47 mouse cellular contexts compared by ENCODE assay signal in genomic region chr11:99396661-99397060, GRCm38 (mm10). TPM values are rescaled to one million over a fixed set of nuclear protein-coding genes. Genes with fewer than 3 reads are reported as not detected.
"Had no signal": no experiment of that assay in that cellular context is flagged by ENCODE, and none has a peak within 500 bp of the region (broad histone marks: within the 10 kb centered on the region; RNA-seq: fewer than 3 reads in every experiment).

No protein-coding gene starts in this region.

- H3K4me1 ChIP-seq: limb, embryonic 10.5 days; limb, embryonic 12.5 days; limb, embryonic 13.5 days; limb, embryonic 15.5 days; liver, embryonic 12.5 days; liver, embryonic 13.5 days; liver, embryonic 15.5 days; lung, embryonic 15.5 days; megakaryocyte, embryonic 14.5 days; neural tube, embryonic 12.5 days had no signal

- ATAC-seq: liver, embryonic 12.5 days; liver, postnatal 0 days; lung, postnatal 0 days; midbrain, embryonic 13.5 days; midbrain, embryonic 15.5 days; midbrain, embryonic 16.5 days had no signal

- H3K4me2 ChIP-seq: limb, embryonic 12.5 days; limb, embryonic 13.5 days; limb, embryonic 15.5 days; liver, embryonic 11.5 days; liver, embryonic 12.5 days; liver, embryonic 13.5 days; liver, embryonic 15.5 days; lung, embryonic 14.5 days; lung, embryonic 15.5 days; midbrain, embryonic 11.5 days; midbrain, embryonic 12.5 days; midbrain, embryonic 13.5 days; midbrain, embryonic 15.5 days; neural tube, embryonic 12.5 days had no signal

- DNase-seq: left cerebral cortex, postnatal 4 days; liver; liver, embryonic 13.5 days; liver, postnatal 0 days; lung, adult 18-20 months; lung, adult 2 months; lung, embryonic 14.5 days; lung, postnatal 10 days; lung, postnatal 14 days; lung, postnatal 36 days; lung, postnatal 4 days had no signal

- H3K27ac ChIP-seq: limb, embryonic 10.5 days; limb, embryonic 12.5 days; limb, embryonic 13.5 days; limb, embryonic 15.5 days; liver, embryonic 12.5 days; liver, embryonic 13.5 days; liver, embryonic 14.5 days; liver, embryonic 15.5 days; lung, embryonic 15.5 days; macrophage; midbrain, embryonic 15.5 days; neural tube, embryonic 12.5 days had no signal

- H3K36me3 ChIP-seq: limb, embryonic 10.5 days; limb, embryonic 12.5 days; limb, embryonic 13.5 days; limb, embryonic 15.5 days; liver, embryonic 12.5 days; liver, embryonic 13.5 days; liver, embryonic 15.5 days; lung, embryonic 15.5 days; midbrain, embryonic 10.5 days; midbrain, embryonic 12.5 days; midbrain, embryonic 15.5 days; neural tube, embryonic 12.5 days had no signal

- H3K4me3 ChIP-seq: limb, embryonic 10.5 days; limb, embryonic 12.5 days; limb, embryonic 13.5 days; limb, embryonic 15.5 days; liver, embryonic 12.5 days; liver, embryonic 13.5 days; liver, embryonic 15.5 days; lung, embryonic 15.5 days; megakaryocyte, embryonic 14.5 days; midbrain, embryonic 10.5 days; midbrain, embryonic 12.5 days; midbrain, embryonic 13.5 days; midbrain, embryonic 15.5 days; myocyte; neural tube, embryonic 12.5 days had no signal

- H3K9ac ChIP-seq: limb, embryonic 12.5 days; limb, embryonic 13.5 days; limb, embryonic 15.5 days; liver, embryonic 12.5 days; liver, embryonic 13.5 days; liver, embryonic 14.5 days; liver, embryonic 15.5 days; liver, postnatal 0 days; lung, embryonic 14.5 days; lung, embryonic 15.5 days; midbrain, embryonic 12.5 days; midbrain, embryonic 15.5 days; neural tube, embryonic 12.5 days had no signal

- H3K27me3 ChIP-seq: liver, embryonic 13.5 days; liver, embryonic 15.5 days; neural tube, embryonic 12.5 days had no signal

- H3K9me3 ChIP-seq: limb, embryonic 10.5 days; limb, embryonic 12.5 days; limb, embryonic 13.5 days; limb, embryonic 15.5 days; liver, embryonic 12.5 days; liver, embryonic 13.5 days; liver, embryonic 15.5 days; lung, embryonic 15.5 days; megakaryocyte, embryonic 14.5 days; midbrain, embryonic 10.5 days; midbrain, embryonic 12.5 days; midbrain, embryonic 13.5 days; midbrain, embryonic 15.5 days; neural tube, embryonic 12.5 days had no signal

RNA-seq across cellular contexts. Expression of gene Krt28, which starts 22.0 kb away (rescaled TPM):
- total RNA-seq: left cerebral cortex, postnatal 36 days; left cerebral cortex, postnatal 4 days; liver, adult 2 months; megakaryocyte progenitor cell, adult 5-6 weeks; megakaryocyte, adult 5-6 weeks; megakaryocyte-erythroid progenitor cell, adult 5-6 weeks; monocyte, adult 5-6 weeks had no signal
- polyA plus RNA-seq: limb, embryonic 12.5 days; liver, adult 2 months; liver, embryonic 11.5 days; liver, embryonic 13.5 days; liver, embryonic 14.5 days; liver, embryonic 15.5 days; liver, embryonic 16.5 days; liver, postnatal 0 days; macrophage had no signal

RNA-seq across cellular contexts. Expression of gene Krt12, which starts 25.4 kb away (rescaled TPM):
- total RNA-seq: liver, adult 2 months; megakaryocyte progenitor cell, adult 5-6 weeks; megakaryocyte, adult 5-6 weeks; megakaryocyte-erythroid progenitor cell, adult 5-6 weeks; monocyte, adult 5-6 weeks had no signal
- polyA plus RNA-seq: limb, embryonic 10.5 days; limb, embryonic 11.5 days; limb, embryonic 12.5 days; limb, embryonic 13.5 days; liver, adult 2 months; liver, embryonic 11.5 days; liver, embryonic 13.5 days; liver, embryonic 14.5 days; liver, embryonic 15.5 days; liver, postnatal 0 days; lung, embryonic 14.5 days; lung, embryonic 16.5 days; lung, postnatal 0 days; macrophage; midbrain, embryonic 10.5 days; midbrain, embryonic 11.5 days; midbrain, embryonic 12.5 days; midbrain, embryonic 14.5 days; myocyte; neural tube, embryonic 11.5 days; neural tube, embryonic 12.5 days had no signal

RNA-seq across cellular contexts. Expression of gene Krt20, which starts 41.3 kb away (rescaled TPM):
- total RNA-seq: left cerebral cortex, postnatal 10 days; left cerebral cortex, postnatal 14 days; left cerebral cortex, postnatal 25 days; left cerebral cortex, postnatal 36 days; left cerebral cortex, postnatal 4 days; megakaryocyte progenitor cell, adult 5-6 weeks; megakaryocyte, adult 5-6 weeks; megakaryocyte-erythroid progenitor cell, adult 5-6 weeks; midbrain, postnatal 0 days; monocyte, adult 5-6 weeks had no signal
- polyA plus RNA-seq: lung, adult 2 months; macrophage; midbrain, embryonic 13.5 days; myocyte had no signal

RNA-seq across cellular contexts. Expression of gene Krt27, which starts 45.8 kb away (rescaled TPM):
- total RNA-seq: left cerebral cortex, postnatal 10 days; left cerebral cortex, postnatal 14 days; left cerebral cortex, postnatal 25 days; left cerebral cortex, postnatal 36 days; left cerebral cortex, postnatal 4 days; liver, adult 2 months; megakaryocyte progenitor cell, adult 5-6 weeks; megakaryocyte, adult 5-6 weeks; megakaryocyte-erythroid progenitor cell, adult 5-6 weeks; monocyte, adult 5-6 weeks had no signal
- polyA plus RNA-seq: limb, embryonic 10.5 days; limb, embryonic 11.5 days; limb, embryonic 12.5 days; limb, embryonic 13.5 days; limb, embryonic 14.5 days; limb, embryonic 15.5 days; liver, adult 2 months; liver, embryonic 11.5 days; liver, embryonic 12.5 days; liver, embryonic 13.5 days; liver, embryonic 14.5 days; liver, embryonic 15.5 days; liver, embryonic 16.5 days; liver, postnatal 0 days; lung, adult 2 months; lung, embryonic 14.5 days; lung, embryonic 15.5 days; lung, embryonic 16.5 days; lung, postnatal 0 days; macrophage; midbrain, embryonic 10.5 days; midbrain, embryonic 11.5 days; midbrain, embryonic 12.5 days; midbrain, embryonic 13.5 days; midbrain, embryonic 14.5 days; midbrain, embryonic 16.5 days; myocyte; neural tube, embryonic 11.5 days; neural tube, embryonic 12.5 days had no signal
